Mouse (Mus musculus): Measurements from ENCODE around the gene Stxbp2.

The Stxbp2 gene

GRCm38 (mm10) chr8:3625445-3625844 is 5.3 kb upstream of the Stxbp2 start, which contains the start of gene Pcp2:
TSS of gene Pcp2 (minus strand) at chr8:3625545.
- in situ Hi-C loops (cut with MboI; ENCODE audit: low pct_unique_long_range_greater_than_20kb in 1 of 2, low sequenced_read_pairs in 2 of 2, unreplicated experiment in 1 of 2): no loop called here

DNA sequence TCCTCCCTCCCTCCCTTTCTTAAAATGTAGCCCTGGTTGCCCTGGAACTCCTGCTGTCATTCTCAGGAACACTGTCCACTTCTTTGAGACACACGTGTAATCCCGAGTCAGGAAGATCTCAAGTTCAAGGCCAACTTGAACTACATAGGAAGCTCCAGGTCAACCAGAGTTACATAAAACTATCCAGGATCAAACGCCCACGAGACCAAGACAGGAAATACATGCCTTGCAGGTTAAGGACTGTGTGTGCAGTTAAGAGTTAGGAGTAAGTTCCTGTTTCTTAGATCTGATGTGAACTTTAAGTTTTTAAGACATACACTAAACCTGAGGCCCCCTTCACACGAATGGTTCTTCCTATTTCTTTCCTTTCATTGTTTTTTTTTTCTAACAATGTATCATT is 3.8 kb upstream of the Stxbp2 start:
- in situ Hi-C loops (cut with MboI; ENCODE audit: low pct_unique_long_range_greater_than_20kb in 1 of 2, low sequenced_read_pairs in 2 of 2, unreplicated experiment in 1 of 2): no loop called here

DNA sequence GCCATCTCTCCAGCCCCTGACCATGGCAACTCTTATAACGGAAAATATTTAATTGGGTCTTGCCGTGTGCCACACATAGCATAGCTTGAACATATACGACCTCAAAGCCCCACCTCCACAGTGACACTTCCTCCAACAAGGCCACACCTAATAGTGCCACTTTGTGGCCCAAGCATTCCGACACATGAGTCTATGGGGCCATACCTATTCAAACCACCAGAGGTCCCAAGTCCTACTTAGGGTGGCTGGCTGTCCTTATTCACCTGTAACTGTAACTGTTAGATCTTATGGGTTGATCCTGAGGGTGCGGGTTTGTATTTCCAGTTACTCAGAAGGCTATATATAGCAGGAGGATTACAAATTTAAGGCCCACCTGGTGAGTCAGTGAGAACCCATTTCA is 2.7 kb upstream of the Stxbp2 start:
- in situ Hi-C loops (cut with MboI; ENCODE audit: low pct_unique_long_range_greater_than_20kb in 1 of 2, low sequenced_read_pairs in 2 of 2, unreplicated experiment in 1 of 2): no loop called here

GRCm38 (mm10) chr8:3631478-3631875 is 722 bp downstream of the Stxbp2 start:
- in situ Hi-C loops (cut with MboI; ENCODE audit: low pct_unique_long_range_greater_than_20kb in 1 of 2, low sequenced_read_pairs in 2 of 2, unreplicated experiment in 1 of 2): no loop called here

DNA sequence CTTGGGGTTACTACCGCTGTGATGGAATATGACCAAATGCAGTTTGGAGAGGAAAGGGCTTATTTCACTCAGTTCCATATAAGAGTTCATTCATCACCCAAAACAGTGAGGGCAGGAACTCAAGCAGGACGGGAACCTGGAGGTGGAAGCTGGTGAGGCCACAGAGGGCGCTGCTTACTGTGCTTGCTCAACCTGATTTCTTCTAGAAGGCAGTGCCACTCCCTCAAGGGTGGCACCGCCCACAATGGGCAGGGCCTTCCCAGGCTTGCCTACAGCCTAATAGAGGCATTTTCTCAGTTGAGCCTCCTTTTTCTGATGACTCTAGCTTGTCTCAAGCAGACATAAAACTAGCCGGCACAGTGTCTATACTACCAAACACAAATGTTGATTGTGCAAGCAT is 15.0 kb downstream of the Stxbp2 start:
- in situ Hi-C loops (cut with MboI; ENCODE audit: low pct_unique_long_range_greater_than_20kb in 1 of 2, low sequenced_read_pairs in 2 of 2, unreplicated experiment in 1 of 2): no loop called here

DNA sequence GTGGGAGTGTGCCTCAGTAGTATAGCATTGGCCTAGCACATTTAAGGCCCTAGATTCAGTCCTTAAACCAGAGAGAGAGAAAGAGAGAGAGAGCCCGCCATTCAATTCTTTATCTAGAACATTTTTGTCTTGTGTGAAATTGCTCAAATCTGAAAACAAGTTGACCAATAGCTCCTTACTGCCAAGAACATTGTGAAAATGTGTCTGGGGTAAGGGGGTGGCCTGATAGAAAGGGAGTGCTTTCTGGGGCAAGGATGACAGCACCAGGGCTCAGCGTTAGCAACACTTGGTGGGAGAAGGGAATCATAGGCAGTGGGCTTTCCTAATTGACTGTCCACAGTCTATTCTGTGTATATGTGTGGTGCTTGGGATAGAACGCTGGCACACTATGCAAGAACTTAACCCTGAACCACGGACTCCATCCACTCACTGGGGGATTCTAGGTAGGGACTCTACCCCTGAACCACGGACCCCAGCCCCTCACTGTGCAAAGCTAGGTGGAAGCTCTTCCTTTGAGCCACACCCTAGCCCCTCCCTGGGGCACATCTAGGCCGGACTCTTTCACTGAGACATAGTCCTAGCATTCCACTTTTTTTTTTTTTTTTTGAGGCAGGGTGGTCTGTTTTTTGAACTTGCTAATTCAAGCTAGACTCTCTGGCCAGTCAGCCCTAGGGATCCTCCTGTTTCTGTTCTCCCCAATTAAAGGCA is 16.2 kb downstream of the Stxbp2 start:
- in situ Hi-C loops (cut with MboI; ENCODE audit: low pct_unique_long_range_greater_than_20kb in 1 of 2, low sequenced_read_pairs in 2 of 2, unreplicated experiment in 1 of 2): no loop called here

GRCm38 (mm10) chr8:3647561-3647960 is 16.8 kb downstream of the Stxbp2 start:
- in situ Hi-C loops (cut with MboI; ENCODE audit: low pct_unique_long_range_greater_than_20kb in 1 of 2, low sequenced_read_pairs in 2 of 2, unreplicated experiment in 1 of 2): no loop called here

GRCm38 (mm10) chr8:3648268-3648667 is 17.5 kb downstream of the Stxbp2 start:
- in situ Hi-C loops (cut with MboI; ENCODE audit: low pct_unique_long_range_greater_than_20kb in 1 of 2, low sequenced_read_pairs in 2 of 2, unreplicated experiment in 1 of 2): no loop called here

DNA sequence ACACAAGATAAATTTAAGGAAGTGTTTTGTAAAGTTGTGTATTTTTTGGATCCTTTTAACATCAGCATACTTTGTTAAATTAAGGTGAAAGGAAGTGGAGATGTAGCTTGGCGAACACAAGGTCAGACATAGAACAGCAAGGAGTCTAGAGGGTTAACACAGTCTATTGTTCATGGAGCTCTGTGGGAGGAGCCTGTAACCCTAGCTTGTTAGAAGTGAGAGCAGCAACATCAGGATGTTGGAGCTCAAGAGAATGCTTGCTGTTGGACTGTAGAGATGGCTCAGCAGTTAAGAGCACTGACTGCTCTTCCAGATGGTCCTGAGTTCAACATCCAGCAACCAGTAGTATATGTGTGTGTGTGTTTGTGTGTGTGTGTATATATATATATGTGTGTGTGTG is 18.2 kb downstream of the Stxbp2 start:
- in situ Hi-C loops (cut with MboI; ENCODE audit: low pct_unique_long_range_greater_than_20kb in 1 of 2, low sequenced_read_pairs in 2 of 2, unreplicated experiment in 1 of 2): no loop called here

DNA sequence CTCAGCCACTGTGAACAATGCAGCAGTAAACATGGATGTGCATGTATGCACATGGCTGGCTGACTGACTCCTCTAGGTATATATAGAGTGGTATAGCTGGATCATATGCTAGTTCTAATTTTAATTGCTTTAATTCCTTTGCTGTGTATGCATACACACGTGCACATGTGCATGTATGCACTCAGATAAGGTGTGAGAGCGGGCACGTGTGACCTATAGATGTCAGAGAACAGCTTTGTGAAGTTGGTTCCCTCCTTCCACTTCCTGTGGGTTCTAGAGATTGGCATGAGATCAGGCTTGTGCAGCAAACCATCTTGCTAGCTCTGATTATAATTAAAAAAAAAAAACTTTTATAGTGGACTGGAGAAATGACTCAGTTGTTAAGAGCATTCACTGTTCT is 22.1 kb downstream of the Stxbp2 start:
- in situ Hi-C loops (cut with MboI; ENCODE audit: low pct_unique_long_range_greater_than_20kb in 1 of 2, low sequenced_read_pairs in 2 of 2, unreplicated experiment in 1 of 2): no loop called here

- in situ Hi-C loops (cut with MboI; ENCODE audit: low pct_unique_long_range_greater_than_20kb in 1 of 2, low sequenced_read_pairs in 2 of 2, unreplicated experiment in 1 of 2): no loop called here
Observed at GRCm38 (mm10) chr8:3654726-3655508, 24.2 kb downstream of the Stxbp2 start.

- in situ Hi-C loops (cut with MboI; ENCODE audit: low pct_unique_long_range_greater_than_20kb in 1 of 2, low sequenced_read_pairs in 2 of 2, unreplicated experiment in 1 of 2): no loop called here
Observed at GRCm38 (mm10) chr8:3655526-3655925, 24.8 kb downstream of the Stxbp2 start, which contains the start of gene Retn. TSS of gene Retn (plus strand) at chr8:3655770.

- in situ Hi-C loops (cut with MboI; ENCODE audit: low pct_unique_long_range_greater_than_20kb in 1 of 2, low sequenced_read_pairs in 2 of 2, unreplicated experiment in 1 of 2): no loop called here
Observed at GRCm38 (mm10) chr8:3656725-3657381, 26.1 kb downstream of the Stxbp2 start.

- in situ Hi-C loops (cut with MboI; ENCODE audit: low pct_unique_long_range_greater_than_20kb in 1 of 2, low sequenced_read_pairs in 2 of 2, unreplicated experiment in 1 of 2): no loop called here
Observed at GRCm38 (mm10) chr8:3660889-3661288, 30.1 kb downstream of the Stxbp2 start.

DNA sequence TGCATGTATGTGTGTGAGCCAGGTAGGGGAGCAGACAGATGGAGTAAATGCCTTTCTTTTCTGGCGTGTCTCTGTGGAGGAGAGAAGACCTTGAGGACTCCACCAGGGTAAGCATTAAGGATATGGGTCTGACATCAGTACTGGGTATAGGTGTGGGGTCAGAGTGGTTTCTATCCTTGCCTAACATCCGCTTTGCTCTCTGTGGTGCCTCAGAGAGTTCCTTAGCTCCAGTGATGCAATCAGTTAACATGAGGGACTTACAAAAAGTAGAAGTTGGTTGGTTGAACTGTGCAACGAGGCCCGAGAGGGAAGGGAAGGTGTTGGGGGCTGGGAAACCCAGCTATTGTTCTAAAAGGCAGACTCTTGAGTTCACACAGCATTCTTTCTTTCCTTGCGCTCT is 33.6 kb downstream of the Stxbp2 start:
- in situ Hi-C loops (cut with MboI; ENCODE audit: low pct_unique_long_range_greater_than_20kb in 1 of 2, low sequenced_read_pairs in 2 of 2, unreplicated experiment in 1 of 2): no loop called here

DNA sequence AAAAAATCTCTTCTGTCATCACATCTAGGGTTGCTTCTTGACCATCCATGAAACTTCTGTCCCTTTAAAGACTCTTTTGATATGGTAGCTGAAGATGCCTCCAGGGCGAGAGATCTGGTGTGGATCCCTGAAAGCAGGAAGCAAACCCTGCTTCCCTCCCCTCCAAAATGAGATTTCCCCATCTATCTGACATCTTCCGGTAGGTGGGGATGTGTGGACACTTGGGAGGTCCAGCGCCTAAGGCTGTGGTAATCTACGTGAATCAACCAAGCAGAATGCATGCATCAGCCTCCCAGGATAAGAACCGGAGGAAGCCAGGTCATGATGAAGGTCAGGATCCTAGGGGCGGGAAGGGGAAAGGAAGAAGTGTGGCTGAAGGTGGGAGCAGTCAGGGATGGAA is 34.8 kb downstream of the Stxbp2 start, which contains the start of gene Mcemp1:
TSS of gene Mcemp1 (plus strand) at position 248 of the 400 bp plus-strand sequence.
- in situ Hi-C loops (cut with MboI; ENCODE audit: low pct_unique_long_range_greater_than_20kb in 1 of 2, low sequenced_read_pairs in 2 of 2, unreplicated experiment in 1 of 2): no loop called here

DNA sequence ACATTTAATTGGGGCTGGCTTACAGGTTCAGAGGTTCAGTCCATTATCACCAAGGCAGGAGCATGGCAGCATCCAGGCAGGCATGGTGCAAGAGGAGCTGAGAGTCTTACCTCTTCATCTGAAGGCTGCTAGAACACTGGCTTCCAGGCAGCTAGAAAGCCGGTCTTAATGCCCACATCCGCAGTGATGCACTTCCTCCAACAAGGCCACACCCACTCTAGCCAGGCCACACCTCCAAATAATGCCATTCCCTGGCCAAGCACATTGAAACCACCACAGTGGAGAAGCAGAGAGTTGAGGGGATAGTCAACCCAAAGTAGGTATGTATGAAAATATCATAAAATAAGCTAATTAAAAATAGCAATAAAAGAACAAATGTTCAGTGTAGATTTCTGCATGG is 39.6 kb downstream of the Stxbp2 start:
- in situ Hi-C loops (cut with MboI; ENCODE audit: low pct_unique_long_range_greater_than_20kb in 1 of 2, low sequenced_read_pairs in 2 of 2, unreplicated experiment in 1 of 2): loop anchor here in 1 of 2 experiments (5.0 kb wide), 2 partner anchors 33 to 98 kb away; no protein-coding TSS in a partner anchor

DNA sequence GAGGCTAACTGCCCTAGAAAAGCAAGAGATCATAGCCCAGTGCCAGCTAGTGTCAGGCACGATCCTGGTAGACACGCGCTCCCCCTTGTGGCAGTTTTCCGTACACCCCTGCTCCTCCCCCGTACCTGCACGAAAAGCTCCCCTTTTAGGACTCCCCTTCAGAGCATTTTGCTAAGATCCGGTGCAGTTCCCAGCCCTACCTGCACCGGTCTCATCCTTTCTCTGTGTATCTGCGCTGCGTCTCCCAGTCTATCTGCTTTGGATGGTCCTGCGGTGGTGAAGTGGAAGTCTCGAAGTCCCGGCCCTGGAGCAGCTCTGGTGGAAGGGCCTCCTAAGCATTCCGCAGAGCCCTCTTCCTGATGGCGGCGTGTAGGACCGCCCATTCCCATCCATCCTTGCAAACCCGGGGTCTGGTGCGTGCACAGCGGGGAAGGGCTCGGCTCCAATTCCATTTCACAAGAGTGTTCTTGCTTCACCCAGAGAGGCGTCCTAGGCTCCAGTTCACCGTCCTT is 41.3 kb downstream of the Stxbp2 start, which contains the start of gene Fcor:
TSS of gene Fcor (minus strand) at position 383 of the 512 bp plus-strand sequence.
- in situ Hi-C loops (cut with MboI; ENCODE audit: low pct_unique_long_range_greater_than_20kb in 1 of 2, low sequenced_read_pairs in 2 of 2, unreplicated experiment in 1 of 2): loop anchor here in 1 of 2 experiments (5.0 kb wide), 2 partner anchors 35 to 100 kb away; no protein-coding TSS in a partner anchor

GRCm38 (mm10) chr8:3674671-3675070 is 43.9 kb downstream of the Stxbp2 start:
- in situ Hi-C loops (cut with MboI; ENCODE audit: low pct_unique_long_range_greater_than_20kb in 1 of 2, low sequenced_read_pairs in 2 of 2, unreplicated experiment in 1 of 2): loop anchor here in 1 of 2 experiments (5.0 kb wide), 2 partner anchors 37 to 102 kb away; no protein-coding TSS in a partner anchor

Measured in mouse embryonic stem cell (cell line).